Mouse (Mus musculus) liver, postnatal 0 days (tissue): ENCODE results near the gene Thsd4. TPM values are rescaled to one million over a fixed set of nuclear protein-coding genes. Genes with fewer than 3 reads are reported as not detected.

Experiments used
- ATAC-seq: fragments of 200-750 bp; cut with Nextera tagmentation; 2 replicates; pipeline ENCODE4 v1.8.0; 2017; ENCODE audit warnings: mild to moderate bottlenecking, moderate library complexity
- DNase-seq: peaks from one replicate; pipeline ENCODE4 v3.0.0-alpha.2; 2016
- H3K27ac ChIP-seq: fragments of 300-500 bp; sonication (generic); 2 replicates; pipeline ENCODE4 v1.5.1; 2014; ENCODE audit warnings: antibody characterized with exemption, moderate library complexity, mild to moderate bottlenecking, low read depth
- H3K27me3 ChIP-seq: fragments of 300-500 bp; sonication (generic); 2 replicates; pipeline ENCODE4 v1.6.1; 2014; ENCODE audit warnings: low read length, control low read depth, mixed read lengths; ENCODE audit not compliant: insufficient read depth
- H3K36me3 ChIP-seq: fragments of 300-500 bp; sonication (generic); replicated peaks from 2 replicates; pipeline ENCODE4 v1.6.1; 2014; ENCODE audit warnings: mild to moderate bottlenecking, control low read depth, low read length, moderate library complexity, mixed read lengths; ENCODE audit not compliant: insufficient read depth
- H3K4me1 ChIP-seq: fragments of 300-500 bp; sonication (generic); 2 replicates; pipeline ENCODE4 v1.6.1; 2014; ENCODE audit warnings: antibody characterized with exemption, mild to moderate bottlenecking, control low read depth; ENCODE audit not compliant: insufficient read depth
- H3K4me2 ChIP-seq: fragments of 300-500 bp; sonication (generic); 2 replicates; pipeline ENCODE4 v1.6.1; 2014; ENCODE audit warnings: low read depth, mild to moderate bottlenecking, low read length, moderate library complexity, mixed read lengths
- H3K4me3 ChIP-seq: fragments of 300-500 bp; sonication (generic); 2 replicates; pipeline ENCODE4 v1.5.1; 2014; ENCODE audit warnings: low read depth, low read length
- H3K9ac ChIP-seq: fragments of 300-500 bp; sonication (generic); replicated peaks from 2 replicates; pipeline ENCODE4 v1.6.1; 2014; ENCODE audit warnings: mild to moderate bottlenecking, moderate library complexity
- H3K9me3 ChIP-seq: fragments of 300-500 bp; sonication (generic); 2 replicates; pipeline ENCODE4 v1.6.1; 2016; ENCODE audit warnings: mild to moderate bottlenecking, control low read depth, low read length, mixed read lengths
- CTCF ChIP-seq: sonication (generic); IDR thresholded peaks from 2 replicates; pipeline ENCODE4 v1.5.1; 2016; ENCODE audit warnings: antibody characterized with exemption, low read depth
- EP300 ChIP-seq: IDR thresholded peaks from 2 replicates; pipeline ENCODE4 v1.6.1; 2016; ENCODE audit warnings: antibody characterized with exemption, low read depth, mild to moderate bottlenecking
- WGBS: fragments of 180-500 bp; shearing (Covaris S2); extraction: QIAGEN DNeasy Blood & Tissue Kit; methylation state at CpG from one replicate; pipeline ENCODE4 v1.1.7; 2014; ENCODE audit not compliant: insufficient replicate concordance; 5-methylcytosine and 5-hydroxymethylcytosine counted together
- polyA plus RNA-seq: library from polyadenylated mRNA; unstranded; fragments of >200 nt; fragmentation: Nextera tagmentation; extraction: Ambion mirVana; gene quantifications from 2 replicates; pipeline ENCODE4 v1.2.1, GENCODE M21; 2015

Gene Thsd4
- polyA plus RNA-seq, 1 experiment from 2014 or later: 0.70 TPM

- H3K4me2 ChIP-seq: no peak overlapping the region
- no peaks in the 10 kb centered on the region for H3K27me3 ChIP-seq
- H3K4me3 ChIP-seq: no peak overlapping the region
- H3K9ac ChIP-seq: no peak overlapping the region
- no peak for TF ChIP-seq EP300
- TF ChIP-seq CTCF: no peak
- no peaks in the 10 kb centered on the region for H3K36me3 ChIP-seq
- H3K4me1 ChIP-seq: peaks cover 3% of the 10 kb centered on the region; the same call in 1 of the 2 replicates
- no peaks in the 10 kb centered on the region for H3K9me3 ChIP-seq
- WGBS: 71% methylated on average over 4 of the region's 4 CpGs
- DNase-seq (no peak), ATAC-seq (no peak)
- H3K27ac ChIP-seq: no peak overlapping the region
These were observed 215.6 kb downstream of the Thsd4 start for GRCm38 (mm10) chr9:60306241-60306640.

- Histone ChIP-seq H3K9ac (no peak overlapping the region), H3K4me2 (no peak overlapping the region), H3K27me3 (no peaks in the 10 kb centered on the region), H3K27ac (no peak overlapping the region), H3K4me1 (no peaks in the 10 kb centered on the region), H3K4me3 (no peak overlapping the region), H3K36me3 (no peaks in the 10 kb centered on the region), H3K9me3 (no peaks in the 10 kb centered on the region)
- WGBS: 88% methylated on average over 2 of the region's 2 CpGs
- TF ChIP-seq CTCF: no peak
- no peak for TF ChIP-seq EP300
- no peak for ATAC-seq
- DNase-seq: no peak
These were observed 216.5 kb downstream of the Thsd4 start for GRCm38 (mm10) chr9:60305204-60305840.

GRCm38 (mm10) chr9:60296276-60296675 is 225.6 kb downstream of the Thsd4 start:
- H3K9ac ChIP-seq: no peak overlapping the region
- H3K4me3 ChIP-seq: no peak overlapping the region
- no peaks in the 10 kb centered on the region for H3K27me3 ChIP-seq
- H3K4me1 ChIP-seq: no peaks in the 10 kb centered on the region
- H3K36me3 ChIP-seq: no peaks in the 10 kb centered on the region
- ATAC-seq (no peak), DNase-seq (no peak)
- H3K27ac ChIP-seq: no peak overlapping the region
- 0 out of 2 replicates have a peak, but pooled peaks cover 2% of the 10 kb centered on the region for H3K9me3 ChIP-seq
- no peak for TF ChIP-seq EP300
- no peak for TF ChIP-seq CTCF
- H3K4me2 ChIP-seq: no peak overlapping the region
- 89% methylated on average over 2 of the region's 2 CpGs for WGBS

- ATAC-seq (no peak), DNase-seq (no peak)
- Histone ChIP-seq H3K36me3 (no peaks in the 10 kb centered on the region), H3K27me3 (no peaks in the 10 kb centered on the region), H3K4me3 (no peak overlapping the region), H3K4me1 (no peaks in the 10 kb centered on the region), H3K4me2 (no peak overlapping the region), H3K9me3 (0 out of 2 replicates have a peak, but pooled peaks cover 2% of the 10 kb centered on the region), H3K9ac (no peak overlapping the region), H3K27ac (no peak overlapping the region)
- TF ChIP-seq CTCF: no peak
- TF ChIP-seq EP300: no peak
- WGBS: 73% methylated on average over 6 of the region's 6 CpGs
These were observed 226.6 kb downstream of the Thsd4 start for GRCm38 (mm10) chr9:60295199-60295598.

GRCm38 (mm10) chr9:60293129-60293528 is 228.7 kb downstream of the Thsd4 start:
- H3K27ac ChIP-seq: no peak overlapping the region
- DNase-seq: no peak
- H3K4me3 ChIP-seq: no peak overlapping the region
- 71% methylated on average over 6 of the region's 6 CpGs for WGBS
- no peaks in the 10 kb centered on the region for H3K27me3 ChIP-seq
- ATAC-seq: no peak
- no peaks in the 10 kb centered on the region for H3K4me1 ChIP-seq
- H3K36me3 ChIP-seq: no peaks in the 10 kb centered on the region
- no peak overlapping the region for H3K9ac ChIP-seq
- TF ChIP-seq EP300 (no peak), CTCF (no peak)
- H3K9me3 ChIP-seq: no peaks in the 10 kb centered on the region
- no peak overlapping the region for H3K4me2 ChIP-seq

- TF ChIP-seq EP300 (no peak), CTCF (no peak)
- DNase-seq: no peak
- H3K9ac ChIP-seq: no peak overlapping the region
- ATAC-seq: no peak
- H3K4me3 ChIP-seq: no peak overlapping the region
- H3K9me3 ChIP-seq: no peaks in the 10 kb centered on the region
- H3K27ac ChIP-seq: no peak overlapping the region
- H3K4me2 ChIP-seq: no peak overlapping the region
- no peaks in the 10 kb centered on the region for H3K4me1 ChIP-seq
- no peaks in the 10 kb centered on the region for H3K36me3 ChIP-seq
- H3K27me3 ChIP-seq: no peaks in the 10 kb centered on the region
- 82% methylated on average over 8 of the region's 8 CpGs for WGBS
These were observed 231.1 kb downstream of the Thsd4 start for GRCm38 (mm10) chr9:60290780-60291179.
